22 mouse cellular contexts compared by ENCODE assay signal in genomic region chr12:100681752-100682151, GRCm38 (mm10). TPM values are rescaled to one million over a fixed set of nuclear protein-coding genes. Genes with fewer than 3 reads are reported as not detected.
A peak's percentile ranks its signal among the peaks of the same experiment; 100 is the strongest.
DNase-seq lines count a peak whose midpoint lies in the region; ATAC-seq and TF ChIP-seq lines count a peak whose summit lies in the region.
"Had no signal": no experiment of that assay in that cellular context is flagged by ENCODE, and none has a peak within 500 bp of the region (broad histone marks: within the 10 kb centered on the region; RNA-seq: fewer than 3 reads in every experiment).

No protein-coding gene starts in this region.

- peaks cover 15% of the 10 kb centered on the region for H3K36me3 ChIP-seq in megakaryocyte, embryonic 14.5 days (replicated peaks; ENCODE audit: low read length)
- H3K36me3 ChIP-seq in midbrain, postnatal 0 days (ENCODE audit: insufficient read depth, low read length), result no peaks in the 10 kb centered on the region
- H3K36me3 ChIP-seq: embryonic facial prominence, embryonic 13.5 days; hindbrain, embryonic 12.5 days; limb, embryonic 12.5 days; midbrain, embryonic 13.5 days; stomach, embryonic 15.5 days had no signal

- H3K4me1 ChIP-seq in megakaryocyte, embryonic 14.5 days, result peaks cover 46% of the 10 kb centered on the region
- no peaks in the 10 kb centered on the region for H3K4me1 ChIP-seq in midbrain, postnatal 0 days (ENCODE audit: insufficient read depth, low read length)
- H3K4me1 ChIP-seq: hindbrain, embryonic 12.5 days; midbrain, embryonic 13.5 days; stomach, embryonic 15.5 days had no signal

- no peaks in the 10 kb centered on the region for H3K27me3 ChIP-seq in megakaryocyte, embryonic 14.5 days (replicated peaks)
- no peaks in the 10 kb centered on the region for H3K27me3 ChIP-seq in midbrain, postnatal 0 days (ENCODE audit: insufficient read depth, low read length)
- H3K27me3 ChIP-seq: embryonic facial prominence, embryonic 13.5 days; hindbrain, embryonic 12.5 days; limb, embryonic 12.5 days; midbrain, embryonic 13.5 days; stomach, embryonic 15.5 days had no signal

- no peak overlapping the region for H3K27ac ChIP-seq in midbrain, postnatal 0 days (ENCODE audit: low read depth, low read length)
- H3K27ac ChIP-seq: embryonic facial prominence, embryonic 13.5 days; gastrocnemius, adult 2 months; hindbrain, embryonic 12.5 days; kidney, postnatal 0 days; limb, embryonic 12.5 days; midbrain, embryonic 13.5 days; stomach, embryonic 15.5 days had no signal

- DNase-seq in CD4-positive, CD25-positive, alpha-beta regulatory T cell, adult 2 months (ENCODE audit: low read depth, low spot score), result peak; percentile 47
- peak; percentile 37 to 45 for DNase-seq in thymus, postnatal 10 days (ENCODE audit: low spot score in 2 of 2)
- no peak for DNase-seq in midbrain, postnatal 0 days (ENCODE audit: low spot score)
- DNase-seq in gastrocnemius, adult 8-10 months (ENCODE audit: low spot score in 2 of 2), result no peak
- no peak for DNase-seq in layer of hippocampus, adult 18-20 months (ENCODE audit: low spot score in 2 of 2)
- DNase-seq: forebrain, postnatal 0 days; gastrocnemius, adult 2 months; heart, adult 18-20 months; heart, postnatal 10 days; kidney, adult 11 months; layer of hippocampus, adult 9-11 months; lung, adult 18-20 months; right cerebral cortex, adult 18-20 months had no signal

- no peak overlapping the region for H3K9ac ChIP-seq in midbrain, postnatal 0 days (replicated peaks; ENCODE audit: low read length, poor library complexity, severe bottlenecking)
- H3K9ac ChIP-seq: embryonic facial prominence, embryonic 13.5 days; forebrain, postnatal 0 days; hindbrain, embryonic 12.5 days; limb, embryonic 12.5 days; midbrain, embryonic 13.5 days; stomach, embryonic 15.5 days had no signal

- peak overlapping the region; percentile 46 for H3K4me3 ChIP-seq in megakaryocyte, embryonic 14.5 days (replicated peaks)
- no peak overlapping the region for H3K4me3 ChIP-seq in midbrain, postnatal 0 days (ENCODE audit: low read depth, low read length)
- H3K4me3 ChIP-seq: embryonic facial prominence, embryonic 13.5 days; gastrocnemius, adult 2 months; hindbrain, embryonic 12.5 days; limb, embryonic 12.5 days; midbrain, embryonic 13.5 days; myocyte; stomach, embryonic 15.5 days had no signal

- 0 out of 2 replicates have a peak, but pooled peaks have one; percentile 25 for ATAC-seq in common myeloid progenitor, adult 5-6 weeks (replicated peaks; ENCODE audit: low read depth, poor library complexity, severe bottlenecking)
- ATAC-seq in midbrain, postnatal 0 days (ENCODE audit: low FRiP score), result no peak
- ATAC-seq: forebrain, postnatal 0 days; midbrain, embryonic 13.5 days had no signal

- WGBS in midbrain, postnatal 0 days, result 93% methylated on average over 7 of the region's 7 CpGs

- TF ChIP-seq CTCF in midbrain, postnatal 0 days (IDR thresholded peaks at IDR 0.05), result no peak

- no peak overlapping the region for H3K4me2 ChIP-seq in midbrain, postnatal 0 days (ENCODE audit: low read depth, low read length, poor library complexity, severe bottlenecking)
- H3K4me2 ChIP-seq: embryonic facial prominence, embryonic 13.5 days; hindbrain, embryonic 12.5 days; limb, embryonic 12.5 days; midbrain, embryonic 13.5 days; stomach, embryonic 15.5 days had no signal

- no peaks in the 10 kb centered on the region for H3K9me3 ChIP-seq in megakaryocyte, embryonic 14.5 days
- no peaks in the 10 kb centered on the region for H3K9me3 ChIP-seq in midbrain, postnatal 0 days (ENCODE audit: low read length)
- H3K9me3 ChIP-seq: embryonic facial prominence, embryonic 13.5 days; hindbrain, embryonic 12.5 days; limb, embryonic 12.5 days; midbrain, embryonic 13.5 days; stomach, embryonic 15.5 days had no signal

RNA-seq across cellular contexts. Expression of gene Rps6ka5, which starts 45.0 kb away (rescaled TPM):
- 43.1 and 47.1 TPM in 2 replicates for total RNA-seq in common myeloid progenitor, adult 5-6 weeks (2017)
- 1.3 and 4.9 TPM in 2 replicates for polyA plus RNA-seq in megakaryocyte, embryonic 14.5 days (2012; ENCODE audit: insufficient read depth, low replicate concordance)
- 12.6 TPM in 2 replicates for total RNA-seq in midbrain, postnatal 0 days (2014; rRNA removed)
- polyA plus RNA-seq in midbrain, postnatal 0 days (2015; fragmentation: Nextera tagmentation; extraction: Ambion mirVana), result 3.8 and 4.9 TPM in 2 replicates
- total RNA-seq in gastrocnemius, adult 8-10 months (2022), result 10 to 100 TPM in 2 of 4 experiments, 1 to 10 TPM in 2; 7.5 to 16.9 (median 10.2) TPM
- total RNA-seq in layer of hippocampus, adult 18-20 months (2021), result 10 to 100 TPM; 23.6 to 27.0 TPM

Comparison
In these comparisons a context has a peak if more than half of its experiments do, and no peak if none do; other contexts are left out.
1. DNase-seq: peak in CD4-positive, CD25-positive, alpha-beta regulatory T cell, adult 2 months (single experiment) and thymus, postnatal 10 days (2 of 2); none in midbrain, postnatal 0 days (single experiment), gastrocnemius, adult 8-10 months (0 of 2) and layer of hippocampus, adult 18-20 months (0 of 2).